Mouse (Mus musculus) thymus, adult 18-20 months (tissue): Measurements from ENCODE around the gene Sh3glb2.

Experiments used
- DNase-seq, 2 experiments: peaks; one replicate each; pipeline ENCODE4 v3.0.0; 2022; ENCODE audit warnings: mixed read lengths in 2 of 2

The Sh3glb2 gene

DNA sequence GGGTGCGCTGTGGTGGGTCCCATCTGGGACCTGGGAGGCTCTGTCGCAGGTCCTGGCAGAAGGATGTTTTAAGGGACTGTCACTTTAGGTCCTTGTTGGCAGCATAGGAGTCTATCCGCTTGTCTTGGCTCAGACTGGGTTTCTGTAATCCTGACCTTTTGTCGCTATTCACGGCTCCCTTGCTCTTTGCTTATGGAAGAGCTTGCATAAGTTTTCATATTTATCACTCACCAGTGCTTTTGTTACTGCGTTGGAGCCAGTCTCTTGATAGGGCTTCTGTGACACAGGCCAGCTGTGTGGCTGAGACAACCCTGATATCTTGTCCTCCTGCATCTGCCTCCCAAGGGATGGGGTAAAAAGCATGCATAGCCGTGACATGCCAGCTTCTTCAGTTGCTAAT lies 20.2 kb upstream of the Sh3glb2 start:
- DNase-seq, result no peak

DNA sequence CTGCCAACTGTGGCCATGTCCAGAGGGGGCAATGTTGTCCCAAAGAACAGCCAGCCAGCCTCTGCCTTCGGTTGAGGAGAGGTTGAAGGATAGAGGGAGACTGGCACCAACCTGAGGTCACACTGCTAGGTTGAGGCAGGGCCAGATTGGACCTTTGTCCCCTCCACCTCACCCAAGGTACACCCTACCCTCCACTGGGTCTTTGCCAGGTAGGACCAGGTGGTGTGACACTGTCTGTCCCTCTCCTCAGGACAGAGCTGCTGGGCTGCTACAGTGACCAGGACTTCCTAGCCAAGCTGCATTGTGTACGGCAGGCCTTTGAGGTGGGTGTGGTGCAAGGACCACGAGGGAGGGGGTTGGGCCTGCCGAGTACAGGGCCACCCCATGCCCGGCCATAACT lies 18.6 kb upstream of the Sh3glb2 start:
- no peak for DNase-seq

DNA sequence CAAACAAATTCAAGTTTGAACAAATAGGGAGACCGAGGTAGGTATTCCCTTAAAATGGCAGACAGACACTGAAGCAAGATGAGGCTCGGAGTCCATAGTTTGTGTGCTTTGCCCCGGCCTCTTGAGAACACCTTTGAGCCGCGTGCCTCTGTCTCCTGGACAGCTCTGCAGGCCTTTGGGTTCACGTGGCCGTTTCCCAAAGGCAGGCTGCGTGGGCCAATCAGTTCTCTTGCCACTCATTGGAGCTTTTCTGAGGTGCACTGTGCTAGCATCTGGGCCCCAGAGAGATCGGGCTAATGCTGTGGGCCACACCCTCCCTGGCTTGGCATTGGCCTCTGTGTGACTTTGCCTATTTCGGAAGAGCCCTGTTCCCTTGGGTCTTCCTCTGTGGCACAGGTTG lies 16.8 kb upstream of the Sh3glb2 start:
- no peak for DNase-seq

DNA sequence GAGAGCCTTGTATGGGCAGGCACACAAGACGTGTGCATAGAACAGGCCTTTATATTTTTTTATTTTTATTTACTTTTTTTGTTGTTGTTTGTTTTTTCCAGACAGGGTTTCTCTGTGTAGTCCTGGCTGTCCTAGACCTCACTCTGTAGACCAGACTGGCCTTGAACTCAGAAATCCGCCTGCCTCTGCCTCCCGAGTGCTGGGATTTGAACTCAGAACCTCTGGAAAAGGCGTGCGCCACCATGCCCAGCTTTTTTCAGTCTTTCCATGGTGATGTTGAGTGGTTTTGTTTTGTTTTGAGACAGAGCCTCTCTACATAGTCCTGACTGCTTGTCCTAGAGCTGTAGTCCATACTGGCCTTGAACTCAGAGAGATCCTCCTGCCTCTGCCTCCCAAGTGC lies 13.6 kb upstream of the Sh3glb2 start:
- DNase-seq, result no peak

DNA sequence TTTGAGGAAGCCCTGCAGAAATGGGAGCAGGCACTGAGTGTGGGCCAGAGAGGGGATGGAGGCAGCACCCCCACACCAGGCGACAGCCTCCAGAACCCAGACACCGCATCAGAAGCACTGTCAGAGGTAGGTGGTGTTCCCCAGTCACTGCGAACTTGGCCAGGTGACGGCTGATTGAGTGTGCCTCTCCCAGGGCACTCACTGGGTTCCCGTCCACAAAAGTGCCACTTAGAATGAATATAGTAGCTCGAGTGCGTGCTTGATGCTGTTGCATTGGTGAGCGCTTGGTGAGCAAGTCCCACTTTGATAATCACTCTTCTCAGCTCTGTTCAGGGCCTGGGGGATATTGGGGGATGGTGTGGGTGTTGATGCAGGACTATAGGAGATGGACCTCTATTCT lies 12.4 kb upstream of the Sh3glb2 start:
- no peak for DNase-seq

DNA sequence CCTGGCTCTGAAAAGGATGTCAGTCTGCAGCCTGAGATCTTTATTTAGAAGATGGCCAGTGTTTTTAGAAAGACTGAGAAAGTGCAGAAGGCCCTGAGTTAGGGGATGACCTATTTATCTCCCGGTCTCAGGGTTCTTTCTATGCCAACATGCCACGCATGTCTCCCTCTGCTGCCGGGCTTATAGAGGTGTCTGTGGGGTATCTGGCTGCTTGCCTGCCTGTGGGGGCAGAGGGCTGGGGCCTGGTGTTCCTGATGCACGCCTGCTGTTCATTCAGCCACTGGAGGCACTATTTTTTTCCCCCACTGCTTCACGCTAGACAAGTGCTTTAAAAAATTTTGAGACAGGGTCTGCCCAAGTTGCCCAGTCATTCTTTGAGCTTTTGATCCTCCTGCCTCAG lies 7.1 kb upstream of the Sh3glb2 start:
- DNase-seq, result no peak

DNA sequence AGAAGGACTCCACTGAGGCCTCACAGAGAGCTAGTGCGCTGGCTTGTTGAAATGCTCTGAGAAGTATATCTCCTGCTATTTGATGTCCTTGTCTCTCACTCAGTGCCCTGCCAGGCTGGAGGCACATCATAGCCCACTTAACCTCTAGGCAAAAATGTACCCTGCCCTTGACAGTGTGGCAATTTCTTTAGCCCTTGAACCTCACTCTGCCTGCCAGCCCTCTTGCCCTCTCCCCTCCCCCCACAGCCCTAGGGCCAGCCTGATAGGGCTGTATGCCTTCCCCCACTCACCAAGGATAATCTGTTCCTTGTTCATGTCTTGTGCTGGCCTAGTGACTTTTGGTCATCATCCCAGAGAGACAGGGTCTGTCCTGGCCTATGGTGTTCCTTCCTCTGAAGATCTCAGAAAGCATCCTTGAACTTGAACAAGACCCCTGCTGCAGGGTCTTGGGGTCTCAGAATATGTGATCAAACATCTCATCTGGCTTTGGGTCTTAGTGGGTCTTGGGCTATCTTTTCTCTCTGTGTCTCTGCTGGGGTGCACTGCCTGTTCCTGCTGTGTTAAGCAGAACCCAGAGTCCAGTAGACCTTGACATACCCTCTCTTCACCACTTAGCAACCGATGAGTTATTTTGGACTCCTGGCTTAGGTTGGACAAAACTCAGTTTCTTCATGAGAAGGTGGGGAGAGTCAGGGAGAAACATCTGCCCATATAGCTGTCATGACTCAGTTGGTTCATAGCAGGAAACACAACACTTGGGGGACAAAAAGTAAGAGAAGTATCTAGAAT lies 6.3 kb upstream of the Sh3glb2 start:
- DNase-seq, result no peak

DNA sequence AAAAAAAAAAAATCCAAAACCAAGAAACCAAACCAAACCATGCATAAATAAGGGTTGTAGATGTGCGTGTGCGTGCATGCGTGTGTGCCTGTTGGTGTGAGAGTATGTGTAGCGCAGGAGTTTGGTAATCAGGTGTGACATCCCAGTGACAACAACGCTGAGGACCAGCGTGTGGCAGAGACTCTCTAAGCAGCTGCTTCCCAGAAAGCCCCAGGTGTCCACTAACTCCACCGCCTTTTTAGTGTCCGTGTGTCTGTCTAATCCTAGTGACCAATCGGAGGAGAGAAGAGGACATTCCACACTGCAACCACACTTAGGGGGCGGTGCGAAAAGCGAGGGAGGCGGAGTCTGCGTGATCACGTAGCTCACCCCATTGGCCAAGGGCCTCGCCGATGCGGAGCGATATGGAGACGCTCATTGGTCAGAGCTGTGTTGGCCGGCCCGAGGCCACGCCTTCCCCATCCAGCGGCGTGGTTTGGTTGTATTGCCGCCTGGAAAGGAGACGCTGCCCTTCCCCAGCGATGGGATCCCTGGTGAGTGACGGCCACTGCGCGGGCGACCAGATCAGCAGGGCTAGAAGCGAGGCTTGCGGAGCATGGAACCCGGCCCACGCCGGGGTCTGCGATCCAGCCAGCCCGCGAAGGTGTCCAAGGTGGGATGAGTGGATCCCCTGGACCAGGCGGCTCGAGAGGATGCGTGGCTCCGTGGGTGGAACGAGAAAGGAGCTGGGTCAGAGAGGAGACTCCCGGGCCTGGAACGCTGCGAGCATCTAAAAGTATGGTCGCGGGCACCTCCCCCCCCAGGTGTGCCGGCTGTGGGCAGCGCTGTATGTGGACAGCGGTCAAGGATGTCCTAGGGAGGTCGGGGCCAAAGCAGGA lies 4.9 kb upstream of the Sh3glb2 start, which contains the start of gene Miga2:
TSS of gene Miga2 (plus strand) at position 461 of the 878 bp plus-strand sequence.
- peak; percentile 96 to 97 for DNase-seq

DNA sequence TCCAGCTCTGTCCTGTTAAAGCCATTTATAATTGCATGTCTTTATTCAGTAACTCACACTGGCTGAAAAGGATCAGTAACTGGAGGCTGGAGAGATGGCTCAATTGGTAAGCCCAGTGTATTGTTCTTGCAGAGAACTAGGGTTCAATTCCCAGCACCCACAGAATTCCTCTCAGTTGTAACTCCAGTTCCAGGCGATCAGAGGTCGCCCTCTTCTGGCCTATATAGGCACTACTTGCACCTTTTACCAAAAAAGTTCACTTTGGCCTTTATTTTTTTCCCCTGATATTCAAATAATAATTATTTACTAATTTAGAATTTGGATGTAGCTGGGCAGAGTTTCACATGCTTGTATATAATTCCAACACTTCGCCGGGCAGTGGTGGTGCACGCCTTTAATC lies 3.7 kb upstream of the Sh3glb2 start:
- no peak for DNase-seq

DNA sequence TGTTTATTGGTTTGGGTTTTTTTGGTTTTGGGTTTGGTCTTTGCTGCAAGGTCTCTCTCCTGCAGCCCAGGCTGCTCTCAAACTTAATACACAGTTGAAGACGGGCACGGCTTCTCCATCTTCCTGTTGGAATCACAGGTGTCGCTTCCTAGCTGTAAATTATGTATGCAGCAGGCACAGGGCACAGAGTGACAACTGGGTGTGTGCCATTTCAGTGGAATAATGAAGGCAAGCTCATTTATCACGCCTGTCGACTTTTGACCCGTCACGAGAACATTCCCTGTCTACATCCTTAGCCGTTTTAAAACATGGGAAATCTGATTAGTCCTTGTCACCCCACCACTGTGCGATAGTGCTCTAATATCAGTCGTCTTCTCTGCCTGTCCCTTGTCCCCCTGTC lies 1.5 kb upstream of the Sh3glb2 start:
- no peak for DNase-seq

DNA sequence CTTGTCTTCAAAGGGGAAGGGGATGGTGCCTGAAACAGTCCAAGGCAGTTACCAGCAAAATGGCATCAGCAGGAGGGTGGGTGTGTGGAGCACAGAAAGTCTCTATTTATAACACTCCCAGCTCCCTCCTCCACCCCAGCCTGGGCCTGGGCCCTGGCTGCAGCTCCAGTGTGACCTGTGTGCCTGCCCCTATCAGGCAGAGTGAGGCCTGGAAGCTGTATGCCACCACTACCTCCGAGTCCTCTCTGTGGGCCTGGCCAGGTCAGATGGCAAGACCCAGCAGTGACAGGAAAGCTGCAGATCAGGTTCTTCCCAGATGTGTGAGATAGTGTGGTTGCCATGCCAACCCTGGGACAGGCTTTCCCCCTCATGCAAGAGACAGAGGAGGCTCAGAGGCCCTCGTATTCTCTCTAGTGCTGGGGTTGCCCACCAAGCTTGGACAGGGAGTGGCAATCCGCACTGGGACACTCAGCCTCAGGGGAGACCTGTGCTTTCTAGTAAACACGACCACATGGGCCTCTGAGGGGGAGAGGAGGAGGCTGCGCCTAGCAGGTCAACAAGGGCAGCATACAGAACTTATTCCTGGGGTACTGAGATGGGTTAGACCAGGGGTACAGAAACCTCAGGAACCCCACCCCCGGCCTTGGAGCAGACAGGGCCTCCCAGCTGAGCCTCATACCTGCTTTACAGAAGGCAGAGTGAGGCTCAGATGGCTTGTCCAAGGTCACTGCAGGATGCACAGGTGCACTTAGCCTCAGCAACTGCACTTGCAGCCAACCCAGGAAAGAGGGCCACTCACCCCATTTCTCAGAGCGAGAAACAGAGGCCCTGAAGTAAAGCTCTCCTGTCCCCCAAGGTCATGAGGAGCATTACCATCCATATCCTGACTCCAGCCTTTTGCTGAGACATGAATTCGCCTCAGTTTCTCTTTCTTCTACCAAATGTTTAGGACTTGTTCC lies 1.3 kb downstream of the Sh3glb2 start:
- no peak for DNase-seq

DNA sequence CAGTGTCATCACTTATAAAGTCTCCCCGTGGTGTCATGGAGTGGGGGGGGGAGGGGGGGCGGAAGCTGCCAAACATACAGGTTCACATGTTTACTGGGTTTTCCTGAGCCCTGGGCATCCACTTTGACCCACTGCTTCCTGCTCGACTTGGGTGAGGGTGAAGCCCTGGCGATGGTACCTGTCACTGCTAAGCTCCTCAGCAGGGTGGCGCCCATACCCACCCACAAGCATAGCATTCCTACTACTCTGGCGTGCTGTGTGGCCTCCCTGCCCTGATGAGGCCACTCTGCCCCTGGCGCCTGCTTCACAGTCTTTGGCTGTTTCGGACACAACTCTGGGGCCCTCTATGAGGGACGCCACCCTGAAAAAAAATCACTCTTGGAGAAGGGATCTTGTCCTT lies 2.2 kb downstream of the Sh3glb2 start:
- no peak for DNase-seq

DNA sequence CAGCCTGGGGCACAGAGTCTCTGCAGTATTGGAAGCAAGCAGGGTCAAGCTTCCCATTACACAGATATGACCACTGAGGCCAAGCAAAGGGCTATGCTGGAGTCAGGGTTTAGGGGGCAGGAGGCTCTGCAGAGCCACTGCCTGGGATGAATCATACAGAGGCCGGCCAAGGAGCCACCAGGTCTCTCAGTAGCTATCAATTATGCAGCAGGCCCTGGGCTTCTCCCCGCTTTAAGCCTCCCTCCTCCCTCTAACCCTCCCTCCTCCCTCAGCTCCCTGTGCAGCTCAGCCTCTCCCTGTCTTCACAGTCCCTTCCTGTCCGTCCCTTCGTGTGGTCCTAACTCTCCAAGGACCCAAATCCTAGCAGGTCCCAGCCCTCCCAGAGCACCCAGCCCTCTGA lies 2.9 kb downstream of the Sh3glb2 start:
- no peak for DNase-seq

DNA sequence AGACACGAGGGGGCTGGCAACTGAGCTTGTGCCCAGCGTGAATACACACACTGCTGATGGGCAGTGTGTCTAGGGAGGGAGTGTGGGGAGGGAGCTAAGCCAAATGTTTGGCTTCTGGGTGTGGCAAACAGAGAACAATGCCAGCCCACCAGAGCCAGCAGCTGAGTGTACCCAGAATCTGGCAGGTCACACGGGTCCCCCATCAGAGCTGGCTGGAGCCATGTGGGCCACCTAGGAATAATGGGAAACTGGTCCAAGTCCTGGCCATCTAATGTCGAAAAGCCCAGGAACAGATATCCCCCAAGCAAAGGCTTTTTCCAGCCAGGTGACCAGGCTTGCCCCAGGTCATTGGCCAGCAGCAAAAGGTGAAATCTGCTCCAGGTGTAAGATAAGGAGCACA lies 3.3 kb downstream of the Sh3glb2 start:
- DNase-seq, result no peak

DNA sequence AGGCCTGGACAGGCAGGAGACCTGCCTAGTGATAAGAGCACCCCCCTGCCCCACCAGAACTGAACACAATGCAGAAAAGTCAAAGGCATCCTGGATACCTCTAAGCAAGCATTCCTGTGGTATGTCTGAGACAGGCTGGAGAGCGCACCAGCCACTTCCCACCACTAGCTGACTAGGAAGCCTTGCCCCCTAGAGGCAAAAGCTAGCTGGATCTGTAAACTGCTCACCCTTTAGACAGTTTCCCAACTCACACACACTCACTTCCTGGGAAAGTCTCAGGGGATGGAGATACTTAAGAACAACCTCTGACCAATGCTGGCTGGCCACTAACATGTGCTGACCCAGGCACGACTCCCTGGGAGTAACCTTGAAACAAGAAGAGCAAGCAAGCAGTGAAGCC lies 8.0 kb downstream of the Sh3glb2 start:
- no peak for DNase-seq

DNA sequence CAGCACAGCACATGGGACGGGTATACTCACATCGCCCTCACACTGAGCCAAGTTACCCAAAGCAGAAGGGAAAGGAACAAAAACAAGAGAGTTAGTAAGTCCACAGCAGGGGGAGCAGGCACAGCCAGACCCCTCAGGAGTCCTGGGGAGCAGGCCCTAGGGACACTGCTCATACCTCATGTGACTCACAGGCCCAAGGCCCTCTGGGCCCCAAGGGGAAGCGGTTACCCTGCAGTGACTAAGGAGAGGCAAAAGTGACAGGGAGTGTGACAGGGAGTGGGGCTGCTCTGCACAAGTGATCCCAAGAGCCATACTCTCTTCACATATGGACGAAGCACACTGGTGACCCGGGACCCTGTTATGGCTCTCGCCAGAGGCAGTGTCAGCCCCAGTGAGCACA lies 9.9 kb downstream of the Sh3glb2 start:
- no peak for DNase-seq

DNA sequence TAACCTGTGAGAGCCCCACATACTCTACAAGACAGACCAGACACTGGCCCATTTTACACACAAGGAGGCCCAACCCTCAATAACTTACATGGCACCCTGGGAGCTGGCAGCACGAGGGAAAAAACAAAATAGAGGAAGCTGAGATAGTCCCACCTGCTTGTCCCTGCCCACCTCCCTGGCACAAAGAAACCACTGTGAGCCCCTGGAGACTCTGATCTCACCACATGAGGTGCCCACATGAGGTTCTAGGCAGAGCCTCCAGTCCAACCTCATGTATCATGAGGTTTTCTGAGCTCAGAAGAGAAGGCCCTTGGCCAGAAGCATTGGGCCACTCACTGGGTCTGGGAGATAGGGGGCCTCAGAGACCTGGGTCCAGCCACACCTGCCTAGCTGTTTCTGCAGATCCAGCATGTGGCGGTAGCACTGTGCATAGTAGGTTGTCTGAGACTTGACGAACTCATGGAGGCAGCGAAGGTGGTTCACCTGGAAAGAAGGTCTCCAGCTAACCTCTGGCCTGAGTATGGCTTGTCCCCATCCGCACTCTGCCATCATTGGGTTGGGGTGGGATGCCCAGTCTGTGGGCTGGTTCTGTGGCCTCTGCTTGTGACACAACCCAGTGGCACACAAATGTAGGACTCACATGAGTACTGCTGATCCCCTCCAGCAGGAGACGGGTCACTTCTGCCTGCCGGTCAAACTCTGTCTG lies 13.0 kb downstream of the Sh3glb2 start:
- no peak for DNase-seq

DNA sequence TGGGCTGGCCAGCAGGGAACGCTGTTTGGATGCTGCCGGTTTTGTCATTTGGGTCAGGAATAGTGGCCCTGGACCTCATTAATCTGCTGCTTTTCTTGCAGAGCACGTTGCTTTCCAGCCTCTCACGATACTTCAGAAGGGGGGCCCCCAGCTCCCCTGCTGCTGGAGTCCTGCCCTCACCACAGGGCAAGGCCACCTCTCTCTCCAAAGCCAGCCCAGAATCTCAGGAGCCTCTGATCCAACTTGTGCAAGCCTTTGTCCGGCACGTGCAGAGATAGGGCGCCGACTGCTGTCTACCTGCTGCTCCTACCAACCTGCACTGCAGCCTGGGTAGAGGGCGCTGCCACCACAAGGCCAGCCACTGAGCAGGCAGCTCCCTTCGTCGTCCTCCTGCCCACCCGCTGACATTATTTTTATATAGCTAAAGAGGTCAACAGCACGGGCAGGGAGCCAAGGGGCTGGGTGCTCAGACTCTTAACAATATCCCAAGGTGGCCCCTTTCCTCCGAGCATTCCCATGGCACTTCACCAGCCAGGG lies 15.5 kb downstream of the Sh3glb2 start:
- no peak for DNase-seq

DNA sequence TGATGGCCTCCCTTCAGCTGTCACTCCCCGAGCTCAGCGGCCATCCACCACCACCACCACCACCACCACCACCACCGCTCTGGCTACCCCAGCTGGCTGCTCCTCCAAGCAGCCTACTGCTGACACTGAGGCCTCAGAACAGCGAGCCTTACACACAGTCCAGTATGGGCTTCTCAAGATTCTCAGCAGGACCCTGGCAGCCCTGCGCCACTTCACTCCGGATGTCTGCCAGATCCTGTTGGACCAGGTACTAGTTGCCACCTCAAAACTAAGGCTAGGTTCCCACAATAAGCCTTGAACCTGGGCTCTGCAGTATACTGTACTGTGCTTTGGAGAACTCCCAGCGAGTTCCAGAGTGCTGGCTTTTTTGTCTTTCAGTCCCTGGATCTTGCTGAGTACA lies 16.6 kb downstream of the Sh3glb2 start:
- no peak for DNase-seq

DNA sequence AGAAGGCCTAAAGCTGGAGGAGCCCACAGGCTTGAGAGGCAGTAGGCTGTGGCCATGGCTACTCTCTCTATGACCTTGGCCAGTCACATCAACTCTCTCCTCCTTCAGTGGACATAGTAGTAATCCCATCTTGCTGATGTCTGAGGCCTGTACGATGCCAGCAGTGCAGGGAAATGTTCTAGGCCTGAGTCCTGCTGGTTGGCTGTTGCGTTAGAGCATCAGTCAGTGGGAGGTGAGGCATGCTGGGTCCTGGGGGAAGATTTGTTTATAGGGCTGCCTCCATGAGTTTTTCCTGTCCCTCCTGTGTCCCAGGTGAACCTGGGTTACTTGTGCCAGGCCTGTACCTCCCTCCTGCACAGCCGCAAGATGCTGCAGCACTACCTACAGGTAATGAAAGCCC lies 17.1 kb downstream of the Sh3glb2 start:
- no peak for DNase-seq

DNA sequence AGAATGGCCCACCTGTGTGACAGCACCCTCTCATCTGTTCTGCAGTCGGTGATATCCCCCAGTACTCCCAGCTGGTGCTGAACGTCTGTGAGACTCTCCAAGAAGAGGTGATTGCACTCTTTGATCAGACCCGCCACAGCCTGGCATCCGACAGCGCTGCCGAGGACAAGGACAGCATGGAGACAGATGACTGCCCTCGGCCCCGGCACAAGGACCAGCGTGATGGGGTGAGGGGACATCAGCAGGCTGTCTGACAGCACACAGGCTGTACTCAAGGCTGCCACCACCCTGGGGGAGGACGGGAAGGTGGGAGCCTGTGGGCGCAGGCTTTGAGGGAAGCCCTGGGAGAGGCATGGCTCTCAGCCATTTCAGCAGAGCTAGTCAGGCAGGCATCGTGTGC lies 22.0 kb downstream of the Sh3glb2 start:
- no peak for DNase-seq
